In the genomic region with DNA sequence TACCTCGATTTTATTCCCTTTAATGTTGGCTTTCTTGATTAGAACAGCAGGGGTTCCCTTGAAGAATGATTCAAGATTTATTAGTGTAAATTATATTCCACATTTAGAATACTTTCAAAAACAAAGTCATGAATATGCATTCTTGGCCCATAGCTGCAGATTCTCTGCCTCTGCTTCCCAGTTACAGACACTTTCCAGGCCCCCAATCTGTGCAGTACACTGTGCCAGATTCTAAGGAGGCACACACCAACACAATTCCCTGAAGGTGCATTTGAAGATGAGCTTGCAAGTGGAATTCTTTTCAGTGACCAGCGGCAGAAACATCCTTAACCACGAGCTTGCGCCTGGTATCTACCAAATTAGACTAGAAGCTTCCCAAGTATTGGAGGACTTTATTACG, we compare ENCODE assay signal across 23 mouse cellular contexts. TPM values are rescaled to one million over a fixed set of nuclear protein-coding genes. Genes with fewer than 3 reads are reported as not detected.
DNase-seq lines count a peak whose midpoint lies in the region; ATAC-seq and TF ChIP-seq lines count a peak whose summit lies in the region.
"Had no signal": no experiment of that assay in that cellular context is flagged by ENCODE, and none has a peak within 500 bp of the region (broad histone marks: within the 10 kb centered on the region; RNA-seq: fewer than 3 reads in every experiment).

No protein-coding gene starts in this region.

- no peak overlapping the region for H3K9ac ChIP-seq in forebrain, postnatal 0 days
- no peak overlapping the region for H3K9ac ChIP-seq in forebrain, embryonic 12.5 days
- H3K9ac ChIP-seq: hindbrain, embryonic 15.5 days; midbrain, embryonic 13.5 days; neural tube, embryonic 13.5 days had no signal

- 0 out of 2 replicates have a peak, but pooled peaks cover 2% of the 10 kb centered on the region for H3K4me1 ChIP-seq in forebrain, postnatal 0 days (ENCODE audit: insufficient read depth)
- no peaks in the 10 kb centered on the region for H3K4me1 ChIP-seq in forebrain, embryonic 12.5 days
- H3K4me1 ChIP-seq: hindbrain, embryonic 15.5 days; limb, embryonic 10.5 days; midbrain, embryonic 13.5 days; neural tube, embryonic 13.5 days had no signal

- no peaks in the 10 kb centered on the region for H3K27me3 ChIP-seq in forebrain, postnatal 0 days (ENCODE audit: insufficient read depth, low read length)
- no peaks in the 10 kb centered on the region for H3K27me3 ChIP-seq in forebrain, embryonic 12.5 days
- H3K27me3 ChIP-seq: hindbrain, embryonic 15.5 days; midbrain, embryonic 13.5 days; neural tube, embryonic 13.5 days had no signal

- ATAC-seq in forebrain, postnatal 0 days, result no peak; the same call in 1 of the 2 replicates
- ATAC-seq in forebrain, embryonic 12.5 days (ENCODE audit: low FRiP score), result no peak
- no peak for ATAC-seq in activated CD4-positive, CD25-positive, alpha-beta regulatory T cell, adult 4 months
- ATAC-seq: intestine, postnatal 0 days; midbrain, embryonic 13.5 days had no signal

- TF ChIP-seq CTCF in forebrain, postnatal 0 days (IDR thresholded peaks at IDR 0.05; ENCODE audit: low read depth), result no peak

- H3K9me3 ChIP-seq in forebrain, postnatal 0 days (ENCODE audit: low read length), result no peaks in the 10 kb centered on the region
- no peaks in the 10 kb centered on the region for H3K9me3 ChIP-seq in forebrain, embryonic 12.5 days
- H3K9me3 ChIP-seq: hindbrain, embryonic 15.5 days; limb, embryonic 10.5 days; midbrain, embryonic 13.5 days; neural tube, embryonic 13.5 days had no signal

- intact Hi-C loops in left cerebral cortex, postnatal 25 days (cut with DNase I), result no loop called here

- no peak overlapping the region for H3K4me2 ChIP-seq in forebrain, postnatal 0 days (ENCODE audit: low read depth)
- no peak overlapping the region for H3K4me2 ChIP-seq in forebrain, embryonic 12.5 days
- H3K4me2 ChIP-seq: hindbrain, embryonic 15.5 days; midbrain, embryonic 13.5 days; neural tube, embryonic 13.5 days had no signal

- H3K4me3 ChIP-seq in forebrain, postnatal 0 days (ENCODE audit: low read depth, low read length), result no peak overlapping the region
- no peak overlapping the region for H3K4me3 ChIP-seq in forebrain, embryonic 12.5 days (replicated peaks)
- H3K4me3 ChIP-seq: hindbrain, embryonic 15.5 days; limb, embryonic 10.5 days; midbrain, embryonic 13.5 days; neural tube, embryonic 13.5 days had no signal

- peak; percentile 36 for DNase-seq in forebrain, postnatal 0 days
- DNase-seq in right cerebral cortex, adult 18-20 months, result peak; percentile 51
- DNase-seq in right cerebral cortex, postnatal 4 days, result no peak
- DNase-seq in left cerebral cortex, postnatal 25 days (ENCODE audit: low spot score in 2 of 2), result peak; percentile 9 to 77
- DNase-seq in telencephalon, adult 2 months (ENCODE audit: low read depth, low spot score), result peak; percentile 50
- DNase-seq in thymus, postnatal 10 days (ENCODE audit: low spot score in 2 of 2), result no peak
- DNase-seq: adrenal gland, postnatal 36 days; B cell, adult 2 months; cerebellum, adult 9-10 months; gastrocnemius, postnatal 14 days; heart, adult 18-20 months; heart, postnatal 36 days; lung, adult 18-20 months; lung, postnatal 14 days; thymus, postnatal 36 days had no signal

- H3K36me3 ChIP-seq in forebrain, postnatal 0 days (ENCODE audit: insufficient read depth), result no peaks in the 10 kb centered on the region
- H3K36me3 ChIP-seq in forebrain, embryonic 12.5 days (replicated peaks), result no peaks in the 10 kb centered on the region
- H3K36me3 ChIP-seq: hindbrain, embryonic 15.5 days; limb, embryonic 10.5 days; midbrain, embryonic 13.5 days; neural tube, embryonic 13.5 days had no signal

- no peak overlapping the region for H3K27ac ChIP-seq in forebrain, postnatal 0 days (ENCODE audit: low read depth, low read length)
- H3K27ac ChIP-seq in forebrain, embryonic 12.5 days, result no peak overlapping the region
- H3K27ac ChIP-seq: hindbrain, embryonic 15.5 days; limb, embryonic 10.5 days; midbrain, embryonic 13.5 days; neural tube, embryonic 13.5 days had no signal

- WGBS in forebrain, postnatal 0 days, result 71% methylated on average over 5 of the region's 5 CpGs
- 86% methylated on average over 5 of the region's 5 CpGs for WGBS in forebrain, embryonic 12.5 days

RNA-seq across cellular contexts. Expression of a gene that starts 55.4 kb away (rescaled TPM):
- 17.7 and 27.1 TPM in 2 replicates for total RNA-seq in forebrain, postnatal 0 days (2014; rRNA removed)
- 2.6 and 4.0 TPM in 2 replicates for polyA plus RNA-seq in forebrain, postnatal 0 days (2015; fragmentation: Nextera tagmentation; extraction: Ambion mirVana)
- polyA plus RNA-seq in forebrain, embryonic 12.5 days (2016; fragmentation: Nextera tagmentation; extraction: Ambion mirVana), result 2.2 and 3.2 TPM in 2 replicates
- 10 to 100 TPM; 28.5 to 34.1 TPM for total RNA-seq in left cerebral cortex, postnatal 25 days (2021)
- polyA plus RNA-seq in activated CD4-positive, CD25-positive, alpha-beta regulatory T cell, adult 4 months (2017; shearing (Covaris generic)), result under 1 TPM in 1 of 2 experiments, not detected in 1; 0.16 TPM
- total RNA-seq: megakaryocyte, adult 5-6 weeks had no signal

Comparison
In these comparisons a context has a peak if more than half of its experiments do, and no peak if none do; other contexts are left out.
1. DNase-seq: peak in forebrain, postnatal 0 days (single experiment), right cerebral cortex, adult 18-20 months (single experiment), left cerebral cortex, postnatal 25 days (2 of 2) and telencephalon, adult 2 months (single experiment); none in right cerebral cortex, postnatal 4 days (single experiment) and thymus, postnatal 10 days (0 of 2).